Mouse (Mus musculus) liver, embryonic 15.5 days (tissue): ENCODE data around the gene Tmprss11b. TPM values are rescaled to one million over a fixed set of nuclear protein-coding genes. Genes with fewer than 3 reads are reported as not detected.
"Not testable (repeated sequence)": the region's sequence is repeated elsewhere in the genome, so short reads cannot be mapped to it uniquely, and the experiment has no call there.

Experiments
- ATAC-seq: fragments of 200-750 bp; cut with Nextera tagmentation; 2 replicates; pipeline ENCODE4 v1.8.0; 2017; ENCODE audit warnings: moderate number of reproducible peaks, mild to moderate bottlenecking, moderate library complexity; ENCODE audit not compliant: insufficient read depth
- H3K27ac ChIP-seq: fragments of 300-500 bp; sonication (generic); replicated peaks from 2 replicates; pipeline ENCODE4 v1.5.1; 2015; ENCODE audit warnings: mild to moderate bottlenecking, inconsistent platforms
- H3K27me3 ChIP-seq: fragments of 300-500 bp; sonication (generic); 2 replicates; pipeline ENCODE4 v1.6.1; 2015; ENCODE audit warnings: mild to moderate bottlenecking, inconsistent platforms
- H3K36me3 ChIP-seq: fragments of 300-500 bp; sonication (generic); replicated peaks from 2 replicates; pipeline ENCODE4 v1.6.1; 2015; ENCODE audit warnings: moderate library complexity, mild to moderate bottlenecking, inconsistent platforms
- H3K4me1 ChIP-seq: fragments of 300-500 bp; sonication (generic); replicated peaks from 2 replicates; pipeline ENCODE4 v1.6.1; 2015; ENCODE audit warnings: inconsistent platforms
- H3K4me2 ChIP-seq: fragments of 300-500 bp; sonication (generic); 2 replicates; pipeline ENCODE4 v1.6.1; 2015; ENCODE audit warnings: moderate library complexity, mild to moderate bottlenecking, inconsistent platforms
- H3K4me3 ChIP-seq: fragments of 300-500 bp; sonication (generic); replicated peaks from 2 replicates; pipeline ENCODE4 v1.5.1; 2015; ENCODE audit warnings: mild to moderate bottlenecking, inconsistent platforms
- H3K9ac ChIP-seq: fragments of 300-500 bp; sonication (generic); 2 replicates; pipeline ENCODE4 v1.6.1; 2015; ENCODE audit warnings: moderate library complexity, mild to moderate bottlenecking, inconsistent platforms
- H3K9me3 ChIP-seq: fragments of 300-500 bp; sonication (generic); replicated peaks from 2 replicates; pipeline ENCODE4 v1.6.1; 2016; ENCODE audit warnings: inconsistent platforms
- WGBS: fragments of 180-500 bp; shearing (Covaris S2); methylation state at CpG from one replicate; pipeline ENCODE4 v1.1.7; 2015; ENCODE audit warnings: mixed read lengths; ENCODE audit not compliant: insufficient replicate concordance; 5-methylcytosine and 5-hydroxymethylcytosine counted together
- polyA plus RNA-seq: library from polyadenylated mRNA; unstranded; fragments of >200 nt; fragmentation: Nextera tagmentation; extraction: Ambion mirVana; gene quantifications from 2 replicates; pipeline ENCODE4 v1.2.1, GENCODE M21; 2015

Tmprss11b gene
- not detected in 2 replicates for polyA plus RNA-seq

- Histone ChIP-seq H3K9me3 (no peaks in the 10 kb centered on the region), H3K27ac (no peak within 1 kb of the TSS), H3K4me3 (no peak within 1 kb of the TSS), H3K36me3 (no peaks in the 10 kb centered on the region), H3K27me3 (no peaks in the 10 kb centered on the region), H3K4me1 (no peaks in the 10 kb centered on the region), H3K9ac (no peak within 1 kb of the TSS), H3K4me2 (no peak within 1 kb of the TSS)
- WGBS: 58% methylated on average over 5 of the region's 5 CpGs
- ATAC-seq: no peak
Observed at GRCm38 (mm10) chr5:86676262-86676661, at the start of gene Tmprss11b. TSS of gene Tmprss11b (minus strand) at chr5:86676362.

DNA sequence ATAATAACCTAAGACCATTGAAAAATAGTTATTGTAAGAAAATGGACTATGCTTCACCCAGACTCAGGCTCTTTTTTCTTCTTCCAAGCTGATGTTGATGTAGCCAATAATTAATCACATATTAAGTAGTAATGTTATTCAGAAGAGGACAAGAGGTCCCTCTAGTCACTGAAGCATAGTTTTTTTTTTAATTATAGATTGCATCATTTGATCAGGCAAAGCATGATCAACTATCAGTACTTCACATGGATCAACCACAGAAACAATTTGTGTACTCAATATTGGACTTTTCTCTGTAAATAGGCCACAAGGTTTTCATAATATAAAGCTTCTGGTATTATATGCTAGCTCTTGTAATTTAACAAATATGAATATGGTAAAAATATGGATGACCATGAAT, 48.9 kb upstream of the Tmprss11b start:
- H3K27ac ChIP-seq: no peak overlapping the region
- no peak overlapping the region for H3K9ac ChIP-seq
- no peaks in the 10 kb centered on the region for H3K36me3 ChIP-seq
- no peak overlapping the region for H3K4me3 ChIP-seq
- ATAC-seq: no peak
- H3K4me1 ChIP-seq: no peaks in the 10 kb centered on the region
- no peak overlapping the region for H3K4me2 ChIP-seq
- H3K9me3 ChIP-seq: no peaks in the 10 kb centered on the region
- no peaks in the 10 kb centered on the region for H3K27me3 ChIP-seq

GRCm38 (mm10) chr5:86722820-86723460, 46.8 kb upstream of the Tmprss11b start:
- no peaks in the 10 kb centered on the region for H3K9me3 ChIP-seq
- H3K27ac ChIP-seq: no peak overlapping the region
- no peak overlapping the region for H3K4me3 ChIP-seq
- WGBS: 25% methylated on average over 2 of the region's 2 CpGs
- no peaks in the 10 kb centered on the region for H3K36me3 ChIP-seq
- no peak overlapping the region for H3K4me2 ChIP-seq
- H3K27me3 ChIP-seq: no peaks in the 10 kb centered on the region
- H3K4me1 ChIP-seq: no peaks in the 10 kb centered on the region
- no peak overlapping the region for H3K9ac ChIP-seq
- ATAC-seq: no peak

DNA sequence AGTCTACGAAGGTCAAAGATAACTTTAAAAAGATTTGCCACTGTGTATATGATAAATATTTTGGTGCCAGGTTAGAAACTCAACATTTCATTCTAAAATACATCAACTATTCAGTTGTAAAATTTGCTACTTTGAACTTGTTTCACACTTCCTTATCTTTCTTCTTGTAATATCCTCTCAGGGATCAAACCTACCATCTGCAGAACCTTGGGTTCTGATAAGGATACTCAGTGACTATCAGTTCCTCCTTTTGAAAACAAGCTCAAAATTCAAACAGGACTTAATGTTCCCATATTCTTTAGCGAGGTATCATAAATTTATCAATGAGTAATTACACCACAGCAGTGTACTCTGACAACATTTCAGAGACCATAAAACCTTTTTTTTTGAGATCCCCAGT, 38.8 kb upstream of the Tmprss11b start:
- H3K4me3 ChIP-seq: no peak overlapping the region
- no peak for ATAC-seq
- no peaks in the 10 kb centered on the region for H3K9me3 ChIP-seq
- no peak overlapping the region for H3K9ac ChIP-seq
- H3K27ac ChIP-seq: no peak overlapping the region
- no peaks in the 10 kb centered on the region for H3K36me3 ChIP-seq
- no peaks in the 10 kb centered on the region for H3K27me3 ChIP-seq
- no peaks in the 10 kb centered on the region for H3K4me1 ChIP-seq
- 40% methylated on average over 2 of the region's 2 CpGs for WGBS
- no peak overlapping the region for H3K4me2 ChIP-seq

DNA sequence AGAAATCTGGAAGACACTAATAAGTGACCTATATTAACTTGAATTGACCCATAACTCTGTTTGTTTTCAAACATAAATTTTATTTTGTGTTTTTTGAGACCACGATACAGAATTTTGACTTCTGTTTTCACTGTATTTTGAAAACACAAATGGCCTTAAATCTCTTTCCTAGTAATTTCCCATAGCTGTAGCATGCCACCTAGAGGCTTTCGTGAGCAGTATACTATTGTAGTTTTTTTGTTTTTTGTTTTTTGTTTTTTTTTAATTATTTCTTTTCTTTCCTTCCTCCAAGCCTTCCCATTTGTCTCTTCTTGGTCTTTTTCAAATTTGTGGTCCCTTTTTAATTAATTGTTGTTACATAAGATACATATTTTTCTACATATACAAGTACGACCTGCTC, 28.8 kb upstream of the Tmprss11b start:
- WGBS: 53% methylated on average over 3 of the region's 3 CpGs
- Histone ChIP-seq H3K36me3 (no peaks in the 10 kb centered on the region), H3K4me3 (no peak overlapping the region), H3K9ac (no peak overlapping the region), H3K9me3 (no peaks in the 10 kb centered on the region), H3K27me3 (no peaks in the 10 kb centered on the region), H3K4me2 (no peak overlapping the region), H3K27ac (no peak overlapping the region), H3K4me1 (no peaks in the 10 kb centered on the region)
- ATAC-seq: no peak

GRCm38 (mm10) chr5:86684667-86685066, 8.5 kb upstream of the Tmprss11b start:
- no peak overlapping the region for H3K4me3 ChIP-seq
- ATAC-seq: no peak
- no peaks in the 10 kb centered on the region for H3K27me3 ChIP-seq
- no peaks in the 10 kb centered on the region for H3K36me3 ChIP-seq
- H3K9me3 ChIP-seq: no peaks in the 10 kb centered on the region
- no peaks in the 10 kb centered on the region for H3K4me1 ChIP-seq
- no peak overlapping the region for H3K4me2 ChIP-seq
- H3K9ac ChIP-seq: no peak overlapping the region
- H3K27ac ChIP-seq: no peak overlapping the region
- WGBS: 33% methylated on average over 4 of the region's 4 CpGs

DNA sequence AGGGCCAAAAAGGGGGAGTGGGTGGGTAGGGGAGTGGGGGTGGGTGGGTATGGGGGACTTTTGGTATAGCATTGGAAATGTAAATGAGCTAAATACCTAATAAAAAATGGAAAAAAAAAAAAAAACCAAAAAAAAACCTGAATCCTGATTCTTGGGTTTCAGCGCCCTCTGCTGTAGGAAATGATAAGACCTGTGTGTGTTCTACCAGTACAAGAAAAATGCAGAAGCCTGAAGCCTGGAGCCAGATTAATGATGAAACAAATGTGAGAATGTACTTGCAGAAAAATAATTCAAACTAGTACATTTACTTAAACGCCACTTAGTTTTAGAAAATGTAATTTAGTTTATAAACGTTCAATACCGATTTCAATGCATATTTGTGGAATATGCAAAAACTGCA, 27.0 kb downstream of the Tmprss11b start:
- not testable (repeated sequence) for ATAC-seq, H3K4me2 ChIP-seq, H3K4me1 ChIP-seq, H3K4me3 ChIP-seq, H3K36me3 ChIP-seq, H3K9me3 ChIP-seq, H3K27me3 ChIP-seq, H3K9ac ChIP-seq, H3K27ac ChIP-seq
- 25% methylated on average over 4 of the region's 4 CpGs for WGBS

- H3K27ac ChIP-seq: no peak overlapping the region
- H3K36me3 ChIP-seq: no peaks in the 10 kb centered on the region
- no peak overlapping the region for H3K4me3 ChIP-seq
- H3K27me3 ChIP-seq: no peaks in the 10 kb centered on the region
- no peaks in the 10 kb centered on the region for H3K9me3 ChIP-seq
- WGBS: 37% methylated on average over 3 of the region's 3 CpGs
- H3K4me2 ChIP-seq: no peak overlapping the region
- no peaks in the 10 kb centered on the region for H3K4me1 ChIP-seq
- H3K9ac ChIP-seq: no peak overlapping the region
- ATAC-seq: no peak
Observed at GRCm38 (mm10) chr5:86640795-86641194, 35.4 kb downstream of the Tmprss11b start.

GRCm38 (mm10) chr5:86632324-86632723, 43.8 kb downstream of the Tmprss11b start, which contains the start of gene Tmprss11f:
TSS of gene Tmprss11f (minus strand) at chr5:86632424.
- no peaks in the 10 kb centered on the region for H3K4me1 ChIP-seq
- H3K9me3 ChIP-seq: no peaks in the 10 kb centered on the region
- 55% methylated on average over 5 of the region's 5 CpGs for WGBS
- H3K27me3 ChIP-seq: no peaks in the 10 kb centered on the region
- H3K4me3 ChIP-seq: no peak within 1 kb of the TSS
- H3K4me2 ChIP-seq: no peak within 1 kb of the TSS
- H3K9ac ChIP-seq: no peak within 1 kb of the TSS
- no peak within 1 kb of the TSS for H3K27ac ChIP-seq
- H3K36me3 ChIP-seq: no peaks in the 10 kb centered on the region
- ATAC-seq: no peak

GRCm38 (mm10) chr5:86630700-86631099, 45.5 kb downstream of the Tmprss11b start:
- H3K4me2 ChIP-seq: no peak overlapping the region
- no peaks in the 10 kb centered on the region for H3K4me1 ChIP-seq
- H3K27ac ChIP-seq: no peak overlapping the region
- no peak for ATAC-seq
- 52% methylated on average over 2 of the region's 2 CpGs for WGBS
- H3K4me3 ChIP-seq: no peak overlapping the region
- H3K9me3 ChIP-seq: no peaks in the 10 kb centered on the region
- no peaks in the 10 kb centered on the region for H3K36me3 ChIP-seq
- H3K9ac ChIP-seq: no peak overlapping the region
- no peaks in the 10 kb centered on the region for H3K27me3 ChIP-seq

DNA sequence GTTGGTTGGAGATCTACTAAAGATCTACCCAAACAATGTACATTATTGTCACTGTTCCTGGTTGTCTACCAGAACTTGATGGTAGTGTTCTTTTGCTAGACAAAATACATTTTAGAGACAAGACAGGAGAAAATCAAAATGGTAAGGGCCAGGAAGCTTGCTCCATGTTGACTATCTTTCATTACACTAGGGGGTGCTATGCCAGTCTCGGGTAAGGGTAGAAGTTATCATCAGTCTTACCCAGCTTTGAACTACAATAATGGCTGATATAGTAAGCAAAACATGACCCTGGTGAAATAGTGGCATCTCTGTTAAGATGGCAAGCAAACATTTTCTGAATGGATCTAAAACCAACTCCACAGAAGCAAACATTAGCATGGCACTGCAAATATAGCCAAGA, 54.4 kb downstream of the Tmprss11b start:
- 51% methylated on average over 1 of the region's 1 CpGs for WGBS
- H3K36me3 ChIP-seq: no peaks in the 10 kb centered on the region
- ATAC-seq: no peak
- no peaks in the 10 kb centered on the region for H3K27me3 ChIP-seq
- H3K4me3 ChIP-seq: no peak overlapping the region
- H3K4me1 ChIP-seq: no peaks in the 10 kb centered on the region
- no peak overlapping the region for H3K4me2 ChIP-seq
- H3K9ac ChIP-seq: no peak overlapping the region
- H3K27ac ChIP-seq: no peak overlapping the region
- no peaks in the 10 kb centered on the region for H3K9me3 ChIP-seq
